Mouse (Mus musculus) 3T3-L1 (cell line): Measurements from ENCODE around the gene Slc36a4.

Experiments
- DNase-seq: peaks from one replicate; pipeline ENCODE4 v3.0.0-alpha.2; 2015; ENCODE audit warnings: low read depth, low spot score

Gene Slc36a4

GRCm38 (mm10) chr9:15709599-15710381 is at the start of gene Slc36a4:
TSS of gene Slc36a4 (plus strand) at chr9:15709738.
- peak; percentile 77 for DNase-seq

DNA sequence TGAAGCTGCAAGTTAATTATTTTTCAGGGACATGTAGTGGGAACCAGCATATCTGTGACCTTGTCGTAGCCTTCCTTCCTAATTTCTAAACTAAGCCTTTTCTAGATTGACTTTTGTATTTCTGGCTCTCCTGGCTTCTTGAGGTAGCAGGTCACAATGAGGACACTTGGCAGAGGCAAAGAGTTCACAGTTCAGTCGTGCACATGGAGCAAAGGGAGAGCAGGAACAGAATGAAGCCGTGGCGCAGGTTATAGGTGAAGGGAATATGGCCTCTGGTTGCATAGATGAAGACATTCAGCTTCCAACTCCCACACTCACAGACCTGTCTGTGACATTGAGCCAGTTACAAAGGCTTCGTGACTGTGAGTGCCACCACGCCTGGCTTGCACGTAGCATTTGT is 44.9 kb upstream of the Slc36a4 start:
- DNase-seq, result no peak

- no peak for DNase-seq
Observed at GRCm38 (mm10) chr9:15669452-15669851, 40.1 kb upstream of the Slc36a4 start.

DNA sequence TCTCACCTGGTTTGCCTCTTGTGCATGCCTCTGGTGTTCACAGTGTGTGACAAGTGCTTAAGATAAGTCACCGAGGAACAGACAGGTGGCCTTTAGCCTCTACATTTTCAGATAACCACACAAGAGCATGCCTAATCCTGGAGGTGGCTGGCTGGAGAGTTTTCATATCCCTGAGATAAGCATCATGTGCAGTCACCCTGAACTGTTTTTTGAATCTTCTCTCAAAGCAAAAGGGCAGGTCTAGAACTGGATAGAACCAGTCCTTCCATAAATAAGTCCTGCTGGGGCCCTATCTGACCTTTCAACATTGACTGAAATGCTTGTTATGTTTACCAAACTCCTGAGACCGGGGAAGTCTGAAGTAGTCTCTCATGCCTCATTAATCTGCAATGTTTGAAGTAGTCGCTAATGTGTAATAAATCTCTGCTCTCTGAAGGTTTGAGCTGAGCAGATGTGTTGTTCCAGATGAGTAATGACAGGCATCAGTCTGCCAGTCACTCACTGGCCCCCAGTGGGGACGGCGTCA is 39.5 kb upstream of the Slc36a4 start:
- DNase-seq, result no peak

DNA sequence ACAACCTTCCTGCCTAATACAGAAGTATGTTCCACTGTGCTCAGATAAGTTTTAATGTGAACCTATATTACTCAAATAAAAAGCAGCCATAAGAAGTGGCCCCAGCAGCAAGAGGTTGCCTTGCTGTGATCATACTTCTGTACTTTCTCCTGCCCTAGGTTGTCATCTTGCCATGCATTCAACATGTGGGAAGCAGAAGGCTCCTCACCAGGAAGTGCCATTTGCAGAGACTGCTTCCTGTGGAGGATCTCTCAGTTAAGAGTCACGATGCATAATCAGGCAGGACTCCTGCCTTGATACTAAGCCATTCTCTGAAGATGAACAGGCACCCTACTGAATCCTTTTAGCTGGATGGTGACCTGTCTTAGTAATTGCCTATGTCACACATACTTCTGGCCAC is 37.3 kb upstream of the Slc36a4 start:
- no peak for DNase-seq

- DNase-seq, result peak; percentile 51
Observed at GRCm38 (mm10) chr9:15681855-15682466, 27.6 kb upstream of the Slc36a4 start.

DNA sequence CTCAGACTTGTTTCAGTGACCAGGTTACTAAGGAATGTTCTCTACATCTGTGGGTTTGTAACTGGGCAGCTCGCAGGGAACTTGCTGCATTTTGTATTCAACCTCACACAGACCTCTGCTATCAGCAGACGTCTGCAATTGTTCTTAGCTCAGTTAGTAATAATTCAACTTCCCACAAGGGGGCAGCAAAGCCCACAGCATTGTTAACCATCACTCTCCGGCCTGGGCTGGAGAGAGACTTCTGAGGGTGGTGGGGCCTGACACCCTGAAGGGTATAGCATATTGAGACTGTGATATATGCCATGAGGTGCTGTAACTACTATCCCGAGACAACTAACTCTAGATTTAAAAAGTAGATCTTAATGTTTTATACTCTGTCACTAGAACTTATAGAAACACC is 24.3 kb upstream of the Slc36a4 start:
- peak; percentile 77 for DNase-seq

DNA sequence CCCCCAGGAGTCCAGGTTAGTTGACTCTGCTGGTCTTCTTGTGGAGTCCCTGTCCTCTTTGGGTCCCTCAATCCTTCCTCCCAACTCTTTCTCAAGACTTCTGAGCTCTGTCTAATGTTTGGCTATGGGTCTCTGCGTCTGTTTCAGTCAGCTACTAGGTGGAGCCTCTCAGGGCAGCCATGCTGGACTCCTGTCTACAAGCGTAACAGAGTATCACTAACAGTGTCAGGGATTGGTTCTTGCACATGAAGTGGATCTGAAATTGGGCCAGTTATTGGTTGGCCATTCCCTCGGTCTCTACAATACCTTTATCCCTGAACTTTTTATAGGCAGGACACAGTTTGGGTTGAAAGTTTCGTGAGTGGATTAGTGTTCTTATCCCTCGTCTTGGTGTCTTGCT is 22.2 kb upstream of the Slc36a4 start:
- DNase-seq, result no peak

GRCm38 (mm10) chr9:15693847-15694246 is 15.7 kb upstream of the Slc36a4 start:
- no peak for DNase-seq

- DNase-seq, result no peak
Observed at GRCm38 (mm10) chr9:15694989-15695388, 14.5 kb upstream of the Slc36a4 start.

DNA sequence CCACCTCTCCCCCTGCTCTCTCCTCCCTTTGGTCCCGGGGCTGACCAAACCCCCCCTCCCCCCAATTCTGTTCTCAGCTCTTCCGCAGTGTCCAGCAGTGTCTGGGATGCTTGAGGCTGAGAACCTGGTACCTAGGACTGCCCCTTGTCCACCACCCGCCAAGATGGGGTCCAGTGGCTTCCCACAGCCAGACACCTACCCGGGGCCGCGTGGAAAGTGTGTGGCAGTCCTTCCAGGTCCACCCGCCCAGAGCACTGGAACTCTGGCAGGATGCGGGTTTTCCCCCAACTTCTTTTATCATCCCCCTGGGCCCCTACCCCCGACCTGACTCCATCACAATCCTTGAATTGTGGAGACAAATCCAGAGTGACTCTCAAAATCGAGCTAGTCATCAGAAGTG is 3.8 kb upstream of the Slc36a4 start:
- no peak for DNase-seq

- peak; percentile 33 for DNase-seq
Observed at GRCm38 (mm10) chr9:15708979-15709598, 449 bp upstream of the Slc36a4 start.

- peak; percentile 12 for DNase-seq
Observed at GRCm38 (mm10) chr9:15710821-15711565, 1.5 kb downstream of the Slc36a4 start.

- DNase-seq, result no peak
Observed at GRCm38 (mm10) chr9:15711676-15712075, 2.1 kb downstream of the Slc36a4 start.

- no peak for DNase-seq
Observed at GRCm38 (mm10) chr9:15714792-15715191, 5.3 kb downstream of the Slc36a4 start.

GRCm38 (mm10) chr9:15715193-15715989 is 5.9 kb downstream of the Slc36a4 start:
- no peak for DNase-seq

- no peak for DNase-seq
Observed at GRCm38 (mm10) chr9:15717363-15717762, 7.8 kb downstream of the Slc36a4 start.

DNA sequence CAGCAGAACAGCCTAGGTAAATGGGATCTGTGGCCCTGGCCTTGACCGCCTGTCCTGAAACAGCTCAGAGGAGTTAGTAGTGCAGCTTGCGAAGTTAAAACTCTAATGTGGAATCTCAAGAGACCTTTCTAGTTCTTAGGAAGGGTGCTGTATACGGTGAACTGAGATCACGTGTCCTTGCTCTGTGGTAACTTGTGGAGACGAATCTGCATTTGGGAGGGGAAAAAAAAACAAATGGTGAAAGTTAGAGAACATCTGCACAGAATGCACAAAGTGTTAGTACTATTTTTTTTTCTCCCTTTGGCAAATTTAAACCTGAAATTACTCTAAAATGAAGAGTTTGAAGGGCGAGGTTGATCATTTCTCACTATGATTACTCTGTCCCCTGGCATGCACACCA is 8.8 kb downstream of the Slc36a4 start:
- DNase-seq, result no peak

DNA sequence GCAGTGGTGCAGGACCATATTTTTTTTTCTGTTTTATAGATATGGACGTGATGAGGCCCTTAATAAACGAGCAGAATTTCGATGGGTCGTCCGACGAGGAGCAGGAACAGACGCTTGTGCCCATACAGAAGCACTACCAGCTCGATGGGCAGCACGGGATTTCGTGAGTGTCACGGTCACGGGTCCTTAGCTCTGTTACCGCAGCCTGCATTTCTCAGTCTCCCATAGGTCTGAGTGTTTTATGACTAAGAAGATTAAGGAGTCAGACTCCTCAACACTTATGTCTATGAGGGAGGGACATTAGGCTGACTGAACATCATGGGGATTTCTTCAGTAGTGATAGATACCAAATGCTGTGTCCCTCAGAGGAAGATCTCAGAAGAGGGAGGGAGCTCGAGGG is 10.1 kb downstream of the Slc36a4 start:
- no peak for DNase-seq

- no peak for DNase-seq
Observed at GRCm38 (mm10) chr9:15720556-15720955, 11.0 kb downstream of the Slc36a4 start.

DNA sequence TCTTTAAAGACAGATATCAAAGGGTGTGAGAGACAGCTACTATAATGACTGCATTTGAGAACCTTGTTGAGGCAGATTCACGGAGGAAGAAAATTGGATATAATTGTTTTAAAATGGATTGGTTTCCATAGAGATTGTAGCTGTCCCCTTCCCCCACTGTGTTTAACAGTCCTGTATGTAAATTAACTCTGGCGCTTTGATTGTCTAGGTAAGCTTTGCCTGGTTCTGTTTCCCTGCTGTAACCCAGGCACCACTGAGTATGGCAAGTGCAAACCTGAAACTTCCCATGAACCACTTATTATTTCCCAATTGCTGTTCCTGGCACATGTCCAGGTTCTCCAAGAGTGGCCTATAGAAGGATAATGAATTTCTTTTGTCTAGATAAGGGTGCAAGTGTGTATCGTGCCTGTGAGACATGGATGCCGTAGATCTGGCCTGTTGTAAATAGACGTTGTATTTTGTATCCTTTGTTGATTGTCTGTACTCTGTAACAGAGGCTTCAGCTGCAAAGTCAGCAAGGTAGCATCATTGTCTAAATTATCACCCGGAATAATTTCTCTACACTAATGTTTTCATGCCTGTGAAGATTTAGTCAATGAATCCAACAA is 11.8 kb downstream of the Slc36a4 start:
- no peak for DNase-seq
